Mouse (Mus musculus) left cerebral cortex, adult 2 months (tissue): ENCODE measurements at regions not wholly inside any gene's neighbourhood (a gene's known extent, or its start where the extent isn't known, plus 50 kb on each side); places are given as distances from the start of the nearest gene placed in this dataset.

Experiments
- DNase-seq, 2 experiments: peaks; one replicate each; pipeline ENCODE4 v3.0.0; 2021 to 2022; ENCODE audit warnings: low spot score in 2 of 2, mixed read lengths in 1 of 2; ENCODE audit errors: extremely low spot score in 1 of 2
- H3K27ac ChIP-seq: fragments of 200-600 bp; 2 replicates; pipeline ENCODE4 v1.8.1; 2022
- H3K4me3 ChIP-seq: fragments of 200-600 bp; 2 replicates; pipeline ENCODE4 v1.8.1; 2022
- CTCF ChIP-seq: fragments of 200-600 bp; IDR thresholded peaks from 2 replicates; pipeline ENCODE4 v1.8.1; 2022; ENCODE audit warnings: antibody characterized with exemption, mild to moderate bottlenecking, moderate library complexity
- intact Hi-C: fragments of 180-260 bp; cut with DNase I; formaldehyde crosslinking; loops from one replicate; pipeline ENCODE4 v1.15.1; 2025

DNA sequence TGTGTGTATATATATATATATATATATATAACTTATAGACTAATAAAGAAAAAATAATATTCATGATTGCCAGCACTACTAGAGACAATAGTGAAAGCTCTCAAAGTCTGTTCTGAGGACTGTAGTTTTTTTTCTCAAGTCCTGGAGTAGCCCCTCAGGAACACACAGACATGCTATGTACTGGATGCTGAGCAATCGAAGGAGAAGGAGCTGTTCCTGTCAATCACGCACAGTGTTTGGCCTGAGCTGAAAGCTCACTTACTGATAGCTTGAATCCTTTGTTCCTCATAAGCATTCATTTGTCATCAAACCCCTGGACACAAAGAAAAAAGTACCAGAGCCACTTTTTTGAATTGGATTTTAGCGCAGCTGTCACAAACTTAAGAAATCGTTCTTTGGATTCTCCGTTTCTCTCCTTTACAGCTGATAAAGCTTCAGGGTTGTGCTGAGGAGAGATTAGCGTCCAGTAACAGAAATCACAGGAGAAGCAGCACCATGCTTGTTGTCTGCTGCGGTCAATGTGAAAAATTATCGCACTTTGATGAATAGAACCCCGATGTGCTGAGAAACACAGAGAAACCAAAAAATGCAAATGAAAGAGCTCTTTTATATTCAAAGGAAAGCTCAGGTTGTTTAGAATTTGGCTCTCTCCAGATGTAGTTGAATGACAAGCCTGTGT, 702.2 kb upstream of the Tyrp1 start:
- no peak overlapping the region for H3K27ac ChIP-seq
- H3K4me3 ChIP-seq: no peak overlapping the region
- DNase-seq: no peak
- intact Hi-C loops: no loop called here
- TF ChIP-seq CTCF: no peak

DNA sequence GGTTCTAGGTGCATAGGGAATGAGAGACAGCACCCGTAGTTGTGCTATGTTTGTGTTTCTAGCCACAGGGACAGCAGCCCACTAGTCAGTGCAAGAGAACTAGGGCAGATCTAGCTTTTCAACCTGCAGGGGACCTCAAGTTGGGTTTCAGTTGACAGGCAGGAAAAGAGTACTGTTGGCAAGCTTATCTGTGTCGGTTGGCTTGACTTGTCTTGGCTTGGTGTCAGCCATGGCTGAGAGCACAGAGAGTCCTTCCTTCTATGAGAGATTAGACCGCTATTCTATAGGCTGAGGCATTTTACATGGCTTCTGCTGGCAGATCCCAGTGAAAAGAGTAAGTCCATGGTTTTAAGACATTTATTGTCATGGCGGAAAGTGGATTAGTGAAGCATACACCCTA, 693.7 kb upstream of the Tyrp1 start:
- no peak for TF ChIP-seq CTCF
- no peak overlapping the region for H3K4me3 ChIP-seq
- no peak overlapping the region for H3K27ac ChIP-seq
- no peak for DNase-seq
- intact Hi-C loops: no loop called here

DNA sequence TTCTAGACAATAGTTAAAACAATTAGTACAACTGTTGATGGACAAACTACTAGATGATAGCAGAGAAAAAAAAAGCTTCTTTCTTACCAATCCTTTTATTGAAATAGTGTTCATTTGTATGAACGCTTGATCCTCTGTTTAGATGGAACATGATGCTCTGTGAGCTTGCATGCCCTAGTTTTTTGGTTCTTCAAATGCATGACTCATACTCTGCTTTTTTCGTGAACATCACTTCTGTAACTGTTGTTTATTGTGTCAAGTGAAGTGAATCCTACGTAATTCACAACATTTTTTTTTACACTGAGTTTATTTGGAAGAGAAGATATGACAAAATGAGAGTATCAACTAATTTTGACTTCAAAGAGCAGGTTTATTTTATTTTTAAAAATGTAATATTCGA, 674.1 kb upstream of the Tyrp1 start:
- intact Hi-C loops: no loop called here
- DNase-seq: no peak
- no peak overlapping the region for H3K4me3 ChIP-seq
- H3K27ac ChIP-seq: no peak overlapping the region
- no peak for TF ChIP-seq CTCF

DNA sequence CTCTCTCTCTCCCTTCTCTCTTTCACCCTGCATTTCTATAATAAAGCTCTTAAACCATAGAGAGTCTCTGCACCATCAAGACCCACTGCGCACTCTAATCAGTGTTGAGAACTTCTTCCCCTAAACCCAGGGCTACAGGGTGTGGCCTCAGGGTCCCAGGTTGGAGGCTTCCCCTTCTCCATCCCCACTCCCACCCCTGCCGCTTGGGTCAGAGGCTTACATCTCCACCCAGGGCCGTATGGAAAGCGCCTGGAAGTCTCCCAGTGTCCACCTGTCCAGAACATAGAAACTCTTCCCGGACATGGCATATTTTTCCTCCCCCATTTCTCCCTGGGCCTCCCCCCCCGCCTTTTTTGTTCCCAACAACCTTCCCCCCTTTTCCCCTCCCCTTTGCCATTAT, 660.7 kb upstream of the Tyrp1 start:
- intact Hi-C loops: no loop called here
- TF ChIP-seq CTCF: no peak
- no peak for DNase-seq
- Histone ChIP-seq H3K27ac (no peak overlapping the region), H3K4me3 (no peak overlapping the region)

DNA sequence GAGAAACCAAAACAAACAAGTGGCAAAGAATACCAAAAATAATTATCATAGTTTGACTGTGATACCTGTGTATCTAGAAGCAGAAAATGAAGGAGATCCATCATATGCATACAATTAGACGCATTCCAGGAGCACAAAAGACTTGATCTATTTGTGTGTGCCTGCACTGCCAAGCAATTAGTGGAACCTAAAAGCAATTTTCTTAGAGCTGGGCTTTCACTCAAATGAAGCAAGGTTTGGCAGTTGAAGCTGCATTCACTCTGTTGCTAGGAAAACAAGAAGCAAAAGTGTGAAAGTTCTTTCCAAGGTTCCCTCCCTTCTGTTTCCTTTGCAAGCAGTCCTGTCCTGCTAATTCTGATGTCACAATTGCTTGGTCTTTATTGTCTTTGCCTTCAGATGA, 631.7 kb upstream of the Tyrp1 start:
- intact Hi-C loops: loop anchor here (10.0 kb wide), 2 partner anchors 313 to 563 kb away; no protein-coding TSS in a partner anchor
- no peak overlapping the region for H3K27ac ChIP-seq
- H3K4me3 ChIP-seq: no peak overlapping the region
- DNase-seq: no peak
- TF ChIP-seq CTCF: no peak

DNA sequence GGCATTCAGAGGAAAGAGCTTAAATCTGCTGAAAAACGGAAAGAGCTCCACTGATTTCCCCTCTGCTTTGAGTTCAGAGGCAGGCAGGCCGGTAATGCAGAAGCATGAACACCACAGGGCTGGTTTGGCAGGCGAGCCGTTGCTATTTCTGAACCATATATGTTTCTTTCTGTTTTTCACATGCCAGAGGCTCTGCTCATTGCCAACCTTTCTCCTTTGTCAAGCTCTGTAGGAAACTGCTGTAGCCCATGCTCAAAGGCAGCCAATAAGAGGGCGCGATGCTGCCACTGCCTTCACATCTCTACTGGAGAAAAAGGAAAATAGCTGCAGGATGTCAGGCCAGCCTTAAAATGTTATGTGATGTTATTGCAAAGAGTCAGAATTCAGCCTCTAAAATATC, 630.0 kb upstream of the Tyrp1 start:
- intact Hi-C loops: loop anchor here (10.0 kb wide), 2 partner anchors 311 to 561 kb away; no protein-coding TSS in a partner anchor
- peak overlapping the region; percentile 8 for H3K27ac ChIP-seq
- no peak overlapping the region for H3K4me3 ChIP-seq
- no peak for TF ChIP-seq CTCF
- peak; percentile 18 to 33 for DNase-seq

DNA sequence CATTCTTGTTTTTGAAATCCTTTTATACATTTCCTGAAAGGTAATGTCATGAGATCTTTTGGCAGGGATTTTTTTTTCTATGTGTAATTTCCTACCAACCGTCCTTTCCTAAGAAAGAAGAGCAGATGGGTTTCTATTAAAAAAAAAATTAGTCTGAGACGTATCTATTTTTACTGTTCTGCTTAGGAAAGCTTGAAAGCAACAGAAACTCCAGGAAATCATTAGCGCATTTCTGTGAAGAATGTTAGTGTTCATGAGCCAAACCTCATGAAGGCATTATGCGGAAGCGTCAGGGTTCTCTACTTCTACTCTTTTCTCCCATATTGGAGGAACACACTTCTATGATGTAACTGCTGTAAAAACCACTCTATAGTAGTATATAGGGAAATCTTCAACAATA, 629.5 kb upstream of the Tyrp1 start:
- DNase-seq: no peak
- peak overlapping the region; percentile 8; the same call in 1 of the 2 replicates for H3K27ac ChIP-seq
- no peak for TF ChIP-seq CTCF
- H3K4me3 ChIP-seq: no peak overlapping the region
- intact Hi-C loops: loop anchor here (10.0 kb wide), 2 partner anchors 310 to 560 kb away; no protein-coding TSS in a partner anchor
